8 mouse cellular contexts compared by ENCODE assay signal in genomic region chr14:57407039-57407987, GRCm38 (mm10). TPM values are rescaled to one million over a fixed set of nuclear protein-coding genes. Genes with fewer than 3 reads are reported as not detected.
DNase-seq lines count a peak whose midpoint lies in the region; ATAC-seq and TF ChIP-seq lines count a peak whose summit lies in the region.

No protein-coding gene starts in this region.

- no peak for TF ChIP-seq POLR2A in cerebellum, adult 2 months (IDR thresholded peaks at IDR 0.05; ENCODE audit: borderline replicate concordance, insufficient read depth, low read length)

- WGBS in cerebellum, adult 2 months: 10% methylated on average over 12 of the region's 12 CpGs
- 6% methylated on average over 12 of the region's 12 CpGs for whole genome bisulfite sequencing in forebrain, postnatal 0 days
- WGBS in hindbrain, embryonic 14.5 days: 4% methylated on average over 12 of the region's 12 CpGs
- WGBS in midbrain, embryonic 16.5 days: 7% methylated on average over 12 of the region's 12 CpGs

- DNase-seq in cerebellum, adult 2 months: no peak
- DNase-seq in adipocyte (ENCODE audit: low spot score) (peak; percentile 26), liver (peak; percentile 48)
- peak; percentile 58 for DNase-seq in forebrain, postnatal 0 days
- DNase-seq in hindbrain, embryonic 14.5 days (ENCODE audit: low spot score): peak; percentile 69
- DNase-seq in thymus, postnatal 10 days (ENCODE audit: low spot score in 2 of 2): peak; percentile 21 to 44

- H3K4me3 ChIP-seq in cerebellum, adult 2 months (replicated peaks; ENCODE audit: insufficient read depth, low read depth, low read length): no peak overlapping the region
- H3K4me3 ChIP-seq in forebrain, postnatal 0 days (ENCODE audit: low read depth, low read length): no peak overlapping the region
- no peak overlapping the region for H3K4me3 ChIP-seq in hindbrain, embryonic 14.5 days (replicated peaks; ENCODE audit: low read length)
- H3K4me3 ChIP-seq in midbrain, embryonic 16.5 days (ENCODE audit: low read depth, low read length): no peak overlapping the region

- no peaks in the 10 kb centered on the region for H3K9me3 ChIP-seq in forebrain, postnatal 0 days (ENCODE audit: low read length)
- H3K9me3 ChIP-seq in hindbrain, embryonic 14.5 days (ENCODE audit: control insufficient read depth, low read length): no peaks in the 10 kb centered on the region
- no peaks in the 10 kb centered on the region for H3K9me3 ChIP-seq in midbrain, embryonic 16.5 days (replicated peaks; ENCODE audit: control insufficient read depth, low read length, poor library complexity, severe bottlenecking)

- no peaks in the 10 kb centered on the region for H3K27me3 ChIP-seq in cerebellum, adult 2 months (ENCODE audit: control insufficient read depth, insufficient read depth, low read length)
- H3K27me3 ChIP-seq in forebrain, postnatal 0 days (ENCODE audit: insufficient read depth, low read length): no peaks in the 10 kb centered on the region
- no peaks in the 10 kb centered on the region for H3K27me3 ChIP-seq in hindbrain, embryonic 14.5 days (ENCODE audit: control insufficient read depth, insufficient read depth, low read length)
- no peaks in the 10 kb centered on the region for H3K27me3 ChIP-seq in midbrain, embryonic 16.5 days (ENCODE audit: control insufficient read depth, insufficient read depth, low read depth, low read length)

- no peak overlapping the region for H3K27ac ChIP-seq in cerebellum, adult 2 months (ENCODE audit: insufficient read depth, low read length)
- no peak overlapping the region for H3K27ac ChIP-seq in forebrain, postnatal 0 days (ENCODE audit: low read depth, low read length)
- no peak overlapping the region for H3K27ac ChIP-seq in hindbrain, embryonic 14.5 days
- no peak overlapping the region for H3K27ac ChIP-seq in midbrain, embryonic 16.5 days (ENCODE audit: low read length)

- ATAC-seq in cerebellum, adult (ENCODE audit: insufficient number of reproducible peaks, low FRiP score, low TSS enrichment): no peak
- peak; percentile 63 for ATAC-seq in forebrain, postnatal 0 days
- ATAC-seq in hindbrain, embryonic 14.5 days (ENCODE audit: low FRiP score): peak; percentile 65; the same call in 1 of the 2 replicates
- peak; percentile 76 for ATAC-seq in midbrain, embryonic 16.5 days

- peak overlapping the region; percentile 31; the same call in 1 of the 2 replicates for H3K4me2 ChIP-seq in forebrain, postnatal 0 days (ENCODE audit: low read depth)
- peak overlapping the region; percentile 27 for H3K4me2 ChIP-seq in hindbrain, embryonic 14.5 days (replicated peaks)
- peak overlapping the region; percentile 33; the same call in 1 of the 2 replicates for H3K4me2 ChIP-seq in midbrain, embryonic 16.5 days (ENCODE audit: low read length)

- H3K4me1 ChIP-seq in cerebellum, adult 2 months (ENCODE audit: control insufficient read depth, insufficient read depth, low read length): peaks cover 2% of the 10 kb centered on the region; the same call in 1 of the 2 replicates
- H3K4me1 ChIP-seq in forebrain, postnatal 0 days (ENCODE audit: insufficient read depth): no peaks in the 10 kb centered on the region
- H3K4me1 ChIP-seq in hindbrain, embryonic 14.5 days (replicated peaks; ENCODE audit: control insufficient read depth, insufficient read depth, low read length): no peaks in the 10 kb centered on the region
- no peaks in the 10 kb centered on the region; the same call in 1 of the 2 replicates for H3K4me1 ChIP-seq in midbrain, embryonic 16.5 days (ENCODE audit: control insufficient read depth, insufficient read depth, low read length)

- H3K36me3 ChIP-seq in forebrain, postnatal 0 days (ENCODE audit: insufficient read depth): no peaks in the 10 kb centered on the region
- H3K36me3 ChIP-seq in hindbrain, embryonic 14.5 days (replicated peaks; ENCODE audit: control insufficient read depth, insufficient read depth): no peaks in the 10 kb centered on the region
- no peaks in the 10 kb centered on the region for H3K36me3 ChIP-seq in midbrain, embryonic 16.5 days (ENCODE audit: control insufficient read depth, insufficient read depth, low read length)

- TF ChIP-seq CTCF in cerebellum, adult 2 months (IDR thresholded peaks at IDR 0.05; ENCODE audit: borderline replicate concordance, insufficient read depth, low read depth, low read length): peak; percentile 21; the same call in 1 of the 2 replicates
- peak; percentile 67 for TF ChIP-seq CTCF in forebrain, postnatal 0 days (IDR thresholded peaks at IDR 0.05; ENCODE audit: low read depth)

- H3K9ac ChIP-seq in forebrain, postnatal 0 days: no peak overlapping the region
- no peak overlapping the region for H3K9ac ChIP-seq in hindbrain, embryonic 14.5 days
- no peak overlapping the region for H3K9ac ChIP-seq in midbrain, embryonic 16.5 days (ENCODE audit: low read depth, low read length)

RNA-seq across cellular contexts. Expression of gene Cryl1, which starts 9.0 kb away (rescaled TPM):
- polyA plus RNA-seq in cerebellum, adult 2 months (2012; rRNA removed): 21.0 and 26.0 TPM in 2 replicates
- total RNA-seq in forebrain, postnatal 0 days (2014; rRNA removed): 11.5 and 15.2 TPM in 2 replicates
- polyA plus RNA-seq in forebrain, postnatal 0 days (2015; fragmentation: Nextera tagmentation; extraction: Ambion mirVana): 17.0 and 19.2 TPM in 2 replicates
- 10.3 and 13.5 TPM in 2 replicates for polyA plus RNA-seq in hindbrain, embryonic 14.5 days (2014; fragmentation: Nextera tagmentation; extraction: Ambion mirVana)
- polyA plus RNA-seq in midbrain, embryonic 16.5 days (2015; fragmentation: Nextera tagmentation; extraction: Ambion mirVana): 9.6 and 12.3 TPM in 2 replicates

RNA-seq across cellular contexts. Expression of gene Ift88, which starts 16.5 kb away (rescaled TPM):
- 15.2 and 15.4 TPM in 2 replicates for polyA plus RNA-seq in cerebellum, adult 2 months (2012; rRNA removed)
- total RNA-seq in forebrain, postnatal 0 days (2014; rRNA removed): 14.8 and 20.8 TPM in 2 replicates
- 10.6 and 15.0 TPM in 2 replicates for polyA plus RNA-seq in forebrain, postnatal 0 days (2015; fragmentation: Nextera tagmentation; extraction: Ambion mirVana)
- polyA plus RNA-seq in hindbrain, embryonic 14.5 days (2014; fragmentation: Nextera tagmentation; extraction: Ambion mirVana): 17.9 and 20.1 TPM in 2 replicates
- polyA plus RNA-seq in midbrain, embryonic 16.5 days (2015; fragmentation: Nextera tagmentation; extraction: Ambion mirVana): 17.3 and 19.4 TPM in 2 replicates

Comparison
In these comparisons a context has a peak if more than half of its experiments do, and no peak if none do; other contexts are left out.
1. DNase-seq: peak in adipocyte (single experiment), forebrain, postnatal 0 days (single experiment), hindbrain, embryonic 14.5 days (single experiment), liver (single experiment) and thymus, postnatal 10 days (2 of 2); none in cerebellum, adult 2 months (0 of 2).
2. Peak in every context shown above with its lines, with median percentiles within 50 percentile points of each other: H3K4me2 ChIP-seq.